Mouse (Mus musculus): ENCODE measurements around the gene Tex10.

Gene Tex10

GRCm38 (mm10) chr4:48472792-48473650, at the start of gene Tex10:
Gene Tex10, minus strand, starts transcription at chr4:48473459.
- Histone ChIP-seq H3K27me3 (ENCODE audit: control insufficient read depth, insufficient read depth, low read length, poor library complexity, severe bottlenecking) (no peaks in the 10 kb centered on the region), H3K36me3 (ENCODE audit: control insufficient read depth, insufficient read depth, low read length, poor library complexity, severe bottlenecking) (peaks cover 3% of the 10 kb centered on the region; the same call in 1 of the 2 replicates)
- peak; percentile 93 for DNase-seq (ENCODE audit: low read depth, low spot score)

- no peaks in the 10 kb centered on the region for H3K36me3 ChIP-seq (ENCODE audit: control insufficient read depth, insufficient read depth, low read length, poor library complexity, severe bottlenecking)
- H3K27me3 ChIP-seq (ENCODE audit: control insufficient read depth, insufficient read depth, low read length, poor library complexity, severe bottlenecking): no peaks in the 10 kb centered on the region
- DNase-seq (ENCODE audit: low read depth, low spot score): no peak
These were observed 37.6 kb upstream of the Tex10 start for GRCm38 (mm10) chr4:48510861-48511260.

GRCm38 (mm10) chr4:48492510-48492909, 19.3 kb upstream of the Tex10 start:
- no peak for DNase-seq (ENCODE audit: low read depth, low spot score)
- Histone ChIP-seq H3K27me3 (ENCODE audit: control insufficient read depth, insufficient read depth, low read length, poor library complexity, severe bottlenecking) (no peaks in the 10 kb centered on the region; the same call in 1 of the 2 replicates), H3K36me3 (ENCODE audit: control insufficient read depth, insufficient read depth, low read length, poor library complexity, severe bottlenecking) (no peaks in the 10 kb centered on the region)

GRCm38 (mm10) chr4:48491290-48491743, 18.1 kb upstream of the Tex10 start:
- Histone ChIP-seq H3K36me3 (ENCODE audit: control insufficient read depth, insufficient read depth, low read length, poor library complexity, severe bottlenecking) (no peaks in the 10 kb centered on the region), H3K27me3 (ENCODE audit: control insufficient read depth, insufficient read depth, low read length, poor library complexity, severe bottlenecking) (no peaks in the 10 kb centered on the region; the same call in 1 of the 2 replicates)
- DNase-seq (ENCODE audit: low read depth, low spot score): no peak

- no peak for DNase-seq (ENCODE audit: low read depth, low spot score)
These were observed 15.7 kb upstream of the Tex10 start for GRCm38 (mm10) chr4:48488916-48489315.

GRCm38 (mm10) chr4:48481287-48481686, 8.0 kb upstream of the Tex10 start:
- Histone ChIP-seq H3K27me3 (ENCODE audit: control insufficient read depth, insufficient read depth, low read length, poor library complexity, severe bottlenecking) (no peaks in the 10 kb centered on the region), H3K36me3 (ENCODE audit: control insufficient read depth, insufficient read depth, low read length, poor library complexity, severe bottlenecking) (no peaks in the 10 kb centered on the region)
- DNase-seq (ENCODE audit: low read depth, low spot score): peak; percentile 50

More at GRCm38 (mm10) chr4:48488916-48489315, 15.7 kb upstream of the Tex10 start:
- Histone ChIP-seq H3K27me3 (ENCODE audit: control insufficient read depth, insufficient read depth, low read length, poor library complexity, severe bottlenecking) (no peaks in the 10 kb centered on the region; the same call in 1 of the 2 replicates), H3K36me3 (ENCODE audit: control insufficient read depth, insufficient read depth, low read length, poor library complexity, severe bottlenecking) (no peaks in the 10 kb centered on the region)

GRCm38 (mm10) chr4:48473651-48474011, 372 bp upstream of the Tex10 start:
- Histone ChIP-seq H3K36me3 (ENCODE audit: control insufficient read depth, insufficient read depth, low read length, poor library complexity, severe bottlenecking) (peaks cover 1% of the 10 kb centered on the region; the same call in 1 of the 2 replicates), H3K27me3 (ENCODE audit: control insufficient read depth, insufficient read depth, low read length, poor library complexity, severe bottlenecking) (no peaks in the 10 kb centered on the region)
- no peak for DNase-seq (ENCODE audit: low read depth, low spot score)

- Histone ChIP-seq H3K27me3 (ENCODE audit: control insufficient read depth, insufficient read depth, low read length, poor library complexity, severe bottlenecking) (no peaks in the 10 kb centered on the region), H3K36me3 (ENCODE audit: control insufficient read depth, insufficient read depth, low read length, poor library complexity, severe bottlenecking) (peaks cover 6% of the 10 kb centered on the region; the same call in 1 of the 2 replicates)
- DNase-seq (ENCODE audit: low read depth, low spot score): peak; percentile 20
These were observed 1.0 kb downstream of the Tex10 start for GRCm38 (mm10) chr4:48472052-48472791.

- no peak for DNase-seq (ENCODE audit: low read depth, low spot score)
- H3K27me3 ChIP-seq (ENCODE audit: control insufficient read depth, insufficient read depth, low read length, poor library complexity, severe bottlenecking): no peaks in the 10 kb centered on the region
- peaks cover 9% of the 10 kb centered on the region for H3K36me3 ChIP-seq (ENCODE audit: control insufficient read depth, insufficient read depth, low read length, poor library complexity, severe bottlenecking)
These were observed 2.3 kb downstream of the Tex10 start for GRCm38 (mm10) chr4:48470977-48471376.

GRCm38 (mm10) chr4:48461060-48461459, 12.2 kb downstream of the Tex10 start:
- Histone ChIP-seq H3K27me3 (ENCODE audit: control insufficient read depth, insufficient read depth, low read length, poor library complexity, severe bottlenecking) (no peaks in the 10 kb centered on the region), H3K36me3 (ENCODE audit: control insufficient read depth, insufficient read depth, low read length, poor library complexity, severe bottlenecking) (peaks cover 6% of the 10 kb centered on the region; the same call in 1 of the 2 replicates)
- no peak for DNase-seq (ENCODE audit: low read depth, low spot score)

- DNase-seq (ENCODE audit: low read depth, low spot score): no peak
- no peaks in the 10 kb centered on the region for H3K27me3 ChIP-seq (ENCODE audit: control insufficient read depth, insufficient read depth, low read length, poor library complexity, severe bottlenecking)
- peaks cover 12% of the 10 kb centered on the region for H3K36me3 ChIP-seq (ENCODE audit: control insufficient read depth, insufficient read depth, low read length, poor library complexity, severe bottlenecking)
These were observed 14.8 kb downstream of the Tex10 start for GRCm38 (mm10) chr4:48458436-48458835.

- no peak for DNase-seq (ENCODE audit: low read depth, low spot score)
- H3K36me3 ChIP-seq (ENCODE audit: control insufficient read depth, insufficient read depth, low read length, poor library complexity, severe bottlenecking): peaks cover 11% of the 10 kb centered on the region
- no peaks in the 10 kb centered on the region for H3K27me3 ChIP-seq (ENCODE audit: control insufficient read depth, insufficient read depth, low read length, poor library complexity, severe bottlenecking)
These were observed 19.0 kb downstream of the Tex10 start for GRCm38 (mm10) chr4:48454106-48454773.

- peaks cover 21% of the 10 kb centered on the region for H3K36me3 ChIP-seq (ENCODE audit: control insufficient read depth, insufficient read depth, low read length, poor library complexity, severe bottlenecking)
- no peaks in the 10 kb centered on the region for H3K27me3 ChIP-seq (ENCODE audit: control insufficient read depth, insufficient read depth, low read length, poor library complexity, severe bottlenecking)
- DNase-seq (ENCODE audit: low read depth, low spot score): no peak
These were observed 45.2 kb downstream of the Tex10 start for GRCm38 (mm10) chr4:48428054-48428453.

- DNase-seq (ENCODE audit: low read depth, low spot score): no peak
- peaks cover 19% of the 10 kb centered on the region for H3K36me3 ChIP-seq (ENCODE audit: control insufficient read depth, insufficient read depth, low read length, poor library complexity, severe bottlenecking)
- no peaks in the 10 kb centered on the region for H3K27me3 ChIP-seq (ENCODE audit: control insufficient read depth, insufficient read depth, low read length, poor library complexity, severe bottlenecking)
These were observed 45.8 kb downstream of the Tex10 start for GRCm38 (mm10) chr4:48427413-48427812.
